Mouse (Mus musculus) cortical plate, adult 2 months (tissue): ENCODE measurements around the gene Ttll8. TPM values are rescaled to one million over a fixed set of nuclear protein-coding genes. Genes with fewer than 3 reads are reported as not detected.
A peak's percentile ranks its signal among the peaks of the same experiment; 100 is the strongest.

Source experiments
- H3K27ac ChIP-seq: fragments of 200-500 bp; 2 replicates; pipeline ENCODE4 v1.5.1; 2012; ENCODE audit warnings: low read length, control low read depth, inconsistent platforms; ENCODE audit not compliant: insufficient read depth
- H3K4me1 ChIP-seq: fragments of 200-500 bp; 2 replicates; pipeline ENCODE4 v1.6.1; 2011; ENCODE audit warnings: low read length; ENCODE audit not compliant: control insufficient read depth, insufficient read depth
- H3K4me3 ChIP-seq: fragments of 200-500 bp; 2 replicates; pipeline ENCODE4 v1.5.1; 2011; ENCODE audit warnings: mild to moderate bottlenecking, low read length, control low read depth; ENCODE audit not compliant: insufficient read depth
- CTCF ChIP-seq: fragments of 200-500 bp; IDR thresholded peaks from 2 replicates; pipeline ENCODE4 v1.5.1; 2011; ENCODE audit warnings: mild to moderate bottlenecking, control low read depth, low read length; ENCODE audit not compliant: insufficient read depth; ENCODE audit errors: extremely low read depth
- POLR2A ChIP-seq: fragments of 200-500 bp; IDR thresholded peaks from 2 replicates; pipeline ENCODE4 v1.6.1; 2011; ENCODE audit warnings: mild to moderate bottlenecking, low read length, control low read depth; ENCODE audit not compliant: insufficient read depth; ENCODE audit errors: extremely low read depth
- polyA plus RNA-seq: library from polyadenylated mRNA; depleted of rRNA; stranded (reverse); fragments of >200 nt; gene quantifications from 2 replicates; pipeline ENCODE4 v1.2.3, GENCODE M21; 2012

The Ttll8 gene
- polyA plus RNA-seq, 1 experiment: 1.6 TPM

DNA sequence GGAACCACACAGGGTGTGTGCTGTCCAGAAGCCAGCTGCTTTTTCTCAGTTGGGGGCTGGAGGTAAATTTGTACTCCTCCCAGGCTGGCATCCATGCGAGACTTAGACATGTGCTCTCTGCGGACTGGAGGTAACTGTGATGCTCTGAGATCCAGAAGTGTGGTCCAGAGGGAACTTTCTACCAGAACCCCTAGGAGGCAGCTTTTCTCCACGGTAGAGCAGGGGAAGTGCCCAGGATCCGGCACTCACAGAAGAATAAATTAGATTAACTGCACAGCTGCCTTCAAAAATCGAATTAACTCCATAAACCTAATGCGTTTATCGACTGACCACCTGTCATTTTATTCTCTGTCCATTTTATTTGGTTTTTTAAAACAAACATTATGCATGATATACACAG is 20.1 kb downstream of the Ttll8 start:
- TF ChIP-seq POLR2A: no peak
- peak; percentile 62 for TF ChIP-seq CTCF
- H3K4me3 ChIP-seq: no peak overlapping the region
- H3K27ac ChIP-seq: no peak overlapping the region
- H3K4me1 ChIP-seq: no peaks in the 10 kb centered on the region

GRCm38 (mm10) chr15:88932667-88933066 is 21.6 kb downstream of the Ttll8 start:
- Histone ChIP-seq H3K4me3 (no peak overlapping the region), H3K27ac (no peak overlapping the region), H3K4me1 (no peaks in the 10 kb centered on the region)
- TF ChIP-seq POLR2A (no peak), CTCF (no peak)

GRCm38 (mm10) chr15:88921992-88922310 is 32.3 kb downstream of the Ttll8 start:
- Histone ChIP-seq H3K27ac (no peak overlapping the region), H3K4me1 (no peaks in the 10 kb centered on the region), H3K4me3 (no peak overlapping the region)
- TF ChIP-seq POLR2A: no peak
- TF ChIP-seq CTCF: no peak

DNA sequence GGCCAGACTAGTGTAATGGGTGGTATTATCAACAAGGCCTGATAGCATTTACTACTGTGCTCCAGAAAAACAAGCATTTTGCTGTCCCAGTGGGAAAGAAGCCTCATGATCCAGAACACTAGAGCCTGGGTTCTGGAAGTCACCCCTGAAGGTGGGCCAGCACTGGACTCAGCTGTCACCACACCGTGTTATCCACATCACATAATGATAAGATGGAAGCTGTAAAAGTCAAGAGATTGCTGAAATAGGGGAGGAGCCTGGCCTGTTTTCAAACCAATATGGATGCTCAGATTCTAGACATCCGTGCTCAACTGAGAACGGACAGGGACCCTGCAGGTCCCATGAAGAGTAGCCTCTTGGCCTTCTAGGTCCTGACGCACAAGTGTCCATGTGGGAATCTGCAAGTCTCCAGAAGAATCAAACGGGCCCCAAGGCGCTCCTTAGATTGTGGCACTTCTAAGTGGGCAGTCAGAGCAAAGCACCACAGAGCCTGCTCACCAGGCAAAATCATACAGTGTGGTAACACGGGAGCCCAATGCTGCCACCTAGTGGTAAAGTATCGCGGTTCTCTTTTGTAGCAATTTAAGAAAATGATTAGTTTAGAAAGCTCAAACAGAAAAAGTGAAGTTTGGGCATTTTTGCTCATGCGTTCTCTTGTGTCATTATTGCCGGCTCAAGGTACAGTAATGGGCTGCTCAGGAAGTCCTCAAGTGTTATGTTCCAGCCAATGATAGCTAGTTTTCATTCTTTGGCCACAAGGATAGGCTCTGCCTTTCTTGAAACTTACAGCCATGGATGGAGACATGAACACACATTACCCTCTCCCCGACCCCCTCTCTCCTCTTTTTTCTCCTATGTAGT is 32.9 kb downstream of the Ttll8 start:
- no peaks in the 10 kb centered on the region for H3K4me1 ChIP-seq
- TF ChIP-seq POLR2A (no peak), CTCF (peak; percentile 87)
- H3K27ac ChIP-seq: no peak overlapping the region
- H3K4me3 ChIP-seq: no peak overlapping the region

- Histone ChIP-seq H3K4me3 (no peak overlapping the region), H3K27ac (no peak overlapping the region), H3K4me1 (no peaks in the 10 kb centered on the region)
- TF ChIP-seq CTCF (no peak), POLR2A (no peak)
Measured at GRCm38 (mm10) chr15:88920065-88920464, 34.2 kb downstream of the Ttll8 start.

- TF ChIP-seq CTCF: no peak
- TF ChIP-seq POLR2A: no peak
- H3K4me1 ChIP-seq: no peaks in the 10 kb centered on the region
Measured at GRCm38 (mm10) chr15:88919328-88919727, 34.9 kb downstream of the Ttll8 start.

DNA sequence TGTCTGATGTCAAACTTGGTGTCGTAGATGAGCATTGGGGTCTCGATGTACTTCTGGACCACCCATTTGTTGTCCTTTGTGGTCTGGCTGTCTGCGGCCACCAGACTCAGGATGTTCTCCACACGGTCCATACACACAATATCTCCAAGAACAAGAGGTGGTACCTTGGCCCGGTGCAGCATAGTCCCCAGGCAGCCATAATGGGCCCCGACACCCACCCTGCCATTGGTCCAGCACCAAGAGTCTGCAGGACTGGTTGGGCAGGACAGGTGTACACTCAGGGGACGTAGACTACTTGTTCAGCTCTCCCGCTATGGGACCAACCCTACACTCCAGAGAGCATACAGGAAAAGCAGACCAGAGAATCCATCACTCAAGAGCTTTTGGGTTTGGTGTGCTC is 37.1 kb downstream of the Ttll8 start:
- no peak overlapping the region for H3K4me3 ChIP-seq
- no peaks in the 10 kb centered on the region for H3K4me1 ChIP-seq
- no peak overlapping the region for H3K27ac ChIP-seq
- TF ChIP-seq POLR2A (no peak), CTCF (no peak)

More at GRCm38 (mm10) chr15:88919328-88919727, 34.9 kb downstream of the Ttll8 start:
- H3K4me3 ChIP-seq: no peak overlapping the region
- no peak overlapping the region for H3K27ac ChIP-seq

- no peaks in the 10 kb centered on the region for H3K4me1 ChIP-seq
- no peak overlapping the region for H3K27ac ChIP-seq
- no peak overlapping the region for H3K4me3 ChIP-seq
- TF ChIP-seq CTCF (no peak), POLR2A (no peak)
Measured at GRCm38 (mm10) chr15:88916366-88916765, 37.9 kb downstream of the Ttll8 start.

GRCm38 (mm10) chr15:88915046-88915445 is 39.2 kb downstream of the Ttll8 start:
- Histone ChIP-seq H3K27ac (no peak overlapping the region), H3K4me3 (no peak overlapping the region), H3K4me1 (no peaks in the 10 kb centered on the region)
- TF ChIP-seq POLR2A: no peak
- no peak for TF ChIP-seq CTCF

DNA sequence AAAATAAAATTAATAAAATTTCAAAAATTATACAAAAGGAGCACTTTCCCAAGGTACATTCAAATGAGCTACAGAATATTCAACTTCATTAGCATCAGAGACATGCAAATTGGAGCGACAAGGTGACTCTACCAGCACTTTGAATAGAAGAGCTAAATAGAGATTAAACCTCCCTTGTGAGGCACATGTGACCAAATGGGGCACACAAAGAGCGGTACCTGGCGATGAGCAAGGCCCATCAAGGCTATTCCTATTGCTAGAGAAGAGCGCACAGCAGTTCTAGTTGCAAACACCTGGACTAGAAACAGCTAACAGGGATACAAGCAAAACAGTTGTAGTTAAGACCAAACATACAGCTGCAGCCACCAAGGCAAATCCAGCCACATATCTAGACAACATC is 47.9 kb downstream of the Ttll8 start:
- H3K4me3 ChIP-seq: no peak overlapping the region
- no peak for TF ChIP-seq POLR2A
- no peak for TF ChIP-seq CTCF
- no peaks in the 10 kb centered on the region for H3K4me1 ChIP-seq
- no peak overlapping the region for H3K27ac ChIP-seq

GRCm38 (mm10) chr15:88904056-88904811 is 50.0 kb downstream of the Ttll8 start:
- no peak overlapping the region for H3K27ac ChIP-seq
- no peaks in the 10 kb centered on the region for H3K4me1 ChIP-seq
- TF ChIP-seq CTCF (no peak), POLR2A (no peak)
- H3K4me3 ChIP-seq: no peak overlapping the region
